Mouse (Mus musculus): ENCODE measurements at regions not wholly inside any gene's neighbourhood (a gene's known extent, or its start where the extent isn't known, plus 50 kb on each side); places are given as distances from the start of the nearest gene placed in this dataset.

DNA sequence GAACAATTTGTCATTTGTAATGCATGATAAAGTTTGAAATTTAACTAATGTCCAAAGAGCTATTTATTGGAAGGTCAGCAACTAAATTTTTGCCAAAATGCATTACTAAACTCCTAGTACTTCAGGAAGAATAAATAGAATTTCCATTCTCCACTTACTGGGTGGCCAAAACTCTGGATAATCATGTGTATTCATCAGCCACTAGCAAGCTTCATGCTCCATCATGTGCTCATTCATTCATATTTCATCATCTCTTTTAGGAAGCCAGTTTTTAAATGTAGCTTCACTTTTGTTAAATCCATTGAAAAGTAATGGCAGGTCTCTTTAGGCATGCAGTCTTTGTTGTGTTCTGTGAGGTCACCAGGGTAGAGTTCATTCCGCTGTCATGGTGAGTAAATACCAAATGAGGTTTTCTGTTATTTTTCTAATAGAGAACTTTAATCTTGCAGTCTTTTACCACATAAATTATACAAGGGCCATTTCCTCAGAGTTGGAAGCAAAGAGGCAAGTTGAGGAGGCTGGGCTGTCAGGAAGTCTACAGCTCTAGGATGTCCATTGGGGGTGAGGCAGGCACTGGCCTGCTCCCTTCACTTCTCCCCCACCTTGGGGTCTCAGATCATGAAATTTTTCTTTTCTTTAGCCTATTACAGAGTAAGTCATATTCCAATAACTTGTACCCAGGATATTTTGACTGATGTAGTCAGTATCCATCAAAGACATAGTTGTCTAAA lies 578.5 kb upstream of the Pkdcc start:
- TF ChIP-seq CTCF (IDR thresholded peaks at IDR 0.05; ENCODE audit: low read depth) (no peak), EP300 (IDR thresholded peaks at IDR 0.05; ENCODE audit: low read depth) (no peak)

All from liver, postnatal 0 days (tissue).